Mouse (Mus musculus) granulocyte monocyte progenitor cell, adult 5-6 weeks (primary cell): ENCODE results near the gene Tex30. TPM values are rescaled to one million over a fixed set of nuclear protein-coding genes. Genes with fewer than 3 reads are reported as not detected.
A peak's percentile ranks its signal among the peaks of the same experiment; 100 is the strongest.
"Not testable (repeated sequence)": the region's sequence is repeated elsewhere in the genome, so short reads cannot be mapped to it uniquely, and the experiment has no call there.

Source experiments
- ATAC-seq: replicated peaks from 2 replicates; pipeline ENCODE4 v1.8.0; 2016; ENCODE audit warnings: mild to moderate bottlenecking, moderate TSS enrichment, inconsistent platforms; ENCODE audit not compliant: poor library complexity, severe bottlenecking
- total RNA-seq, 2 experiments: library from RNA; stranded (forward) in 1 of 2; stranded (reverse) in 1 of 2; fragments of 200-712, 200-1000 nt in 1 of 2; fragments of >200 nt in 1 of 2; fragmentation: Nextera tagmentation in 1 of 2; gene quantifications; 2 replicates each; pipeline ENCODE4 v1.2.3; 2014 to 2017

Gene Tex30
- total RNA-seq, 2 experiments from 2014 or later = 51.4 to 67.6 TPM

DNA sequence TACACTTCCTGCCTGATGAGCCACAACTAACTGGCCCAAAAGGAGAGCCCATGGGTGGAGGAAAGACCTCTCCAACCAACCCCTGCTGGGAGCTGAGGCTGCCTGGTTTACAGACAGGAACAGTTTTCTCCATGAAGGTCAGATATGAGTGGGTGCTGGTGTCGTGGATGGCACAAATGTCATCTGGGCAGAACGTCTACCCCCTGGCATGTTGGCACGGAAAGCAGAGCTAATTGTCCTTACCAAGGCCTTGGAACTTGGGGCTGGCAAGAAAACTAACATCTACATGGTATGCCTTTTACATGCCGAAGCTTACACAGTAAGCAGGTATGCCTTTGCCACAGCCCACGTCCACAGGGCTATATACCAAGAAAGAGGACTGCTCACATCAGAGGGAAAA, 56.6 kb downstream of the Tex30 start:
- not testable (repeated sequence) for ATAC-seq

DNA sequence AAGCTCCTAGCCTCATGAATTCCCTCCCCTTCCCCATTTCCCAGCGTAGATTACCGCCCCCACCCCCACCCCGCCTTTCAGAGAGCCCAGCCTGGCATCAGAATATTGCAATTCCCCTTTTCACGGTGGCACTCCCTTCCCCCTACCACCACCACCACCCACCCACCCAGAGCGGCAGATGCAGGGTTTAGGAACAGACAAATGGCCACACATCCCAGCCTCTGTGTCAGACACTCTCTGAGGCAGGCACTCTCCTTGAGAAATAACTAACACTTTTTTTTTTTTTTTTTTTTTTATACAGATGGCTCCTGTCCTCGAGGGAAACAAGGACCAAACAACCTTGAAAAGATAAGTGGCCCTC, 59.7 kb downstream of the Tex30 start:
- peak; percentile 65 for ATAC-seq

- ATAC-seq = peak; percentile 86
Measured at GRCm38 (mm10) chr1:44041797-44042554, 60.3 kb downstream of the Tex30 start.

Other genes starting within 250 kb of the Tex30 start
- 54.1 and 62.1 TPM in 2 replicates for gene Tpp2, start 168.8 kb downstream of the Tex30 start, total RNA-seq (2014; fragmentation: Nextera tagmentation)
- gene Tpp2, start 168.8 kb downstream of the Tex30 start, total RNA-seq (2017) = 75.9 and 82.9 TPM in 2 replicates
- 0.94 TPM in 1 of 2 replicates, not detected in the other for gene Mettl21c, start 82.4 kb downstream of the Tex30 start, total RNA-seq (2014; fragmentation: Nextera tagmentation)
- gene Mettl21c, start 82.4 kb downstream of the Tex30 start, total RNA-seq (2017) = not detected in 2 replicates
- gene Gm8251, start 40.5 kb downstream of the Tex30 start, total RNA-seq (2014; fragmentation: Nextera tagmentation) = 0.15 and 0.19 TPM in 2 replicates
- gene Gm8251, start 40.5 kb downstream of the Tex30 start, total RNA-seq (2017) = 0.05 and 0.30 TPM in 2 replicates
- gene Kdelc1, start 16.4 kb upstream of the Tex30 start, total RNA-seq (2014; fragmentation: Nextera tagmentation) = 38.3 and 40.7 TPM in 2 replicates
- gene Kdelc1, start 16.4 kb upstream of the Tex30 start, total RNA-seq (2017) = 33.4 and 35.5 TPM in 2 replicates
- 11.5 and 17.5 TPM in 2 replicates for gene Bivm, start 16.5 kb upstream of the Tex30 start, total RNA-seq (2014; fragmentation: Nextera tagmentation)
- gene Bivm, start 16.5 kb upstream of the Tex30 start, total RNA-seq (2017) = 7.0 and 10.6 TPM in 2 replicates
- 7.8 and 11.2 TPM in 2 replicates for gene Ercc5, start 45.3 kb upstream of the Tex30 start, total RNA-seq (2014; fragmentation: Nextera tagmentation)
- gene Ercc5, start 45.3 kb upstream of the Tex30 start, total RNA-seq (2017) = 4.8 and 7.9 TPM in 2 replicates
- not detected in 2 replicates for gene Mettl21e, start 116.5 kb upstream of the Tex30 start, total RNA-seq (2014; fragmentation: Nextera tagmentation)
- not detected in 2 replicates for gene Mettl21e, start 116.5 kb upstream of the Tex30 start, total RNA-seq (2017)